Mouse (Mus musculus): ENCODE results near the gene Mcrip2.
A peak's percentile ranks its signal among the peaks of the same experiment; 100 is the strongest.

Gene Mcrip2

DNA sequence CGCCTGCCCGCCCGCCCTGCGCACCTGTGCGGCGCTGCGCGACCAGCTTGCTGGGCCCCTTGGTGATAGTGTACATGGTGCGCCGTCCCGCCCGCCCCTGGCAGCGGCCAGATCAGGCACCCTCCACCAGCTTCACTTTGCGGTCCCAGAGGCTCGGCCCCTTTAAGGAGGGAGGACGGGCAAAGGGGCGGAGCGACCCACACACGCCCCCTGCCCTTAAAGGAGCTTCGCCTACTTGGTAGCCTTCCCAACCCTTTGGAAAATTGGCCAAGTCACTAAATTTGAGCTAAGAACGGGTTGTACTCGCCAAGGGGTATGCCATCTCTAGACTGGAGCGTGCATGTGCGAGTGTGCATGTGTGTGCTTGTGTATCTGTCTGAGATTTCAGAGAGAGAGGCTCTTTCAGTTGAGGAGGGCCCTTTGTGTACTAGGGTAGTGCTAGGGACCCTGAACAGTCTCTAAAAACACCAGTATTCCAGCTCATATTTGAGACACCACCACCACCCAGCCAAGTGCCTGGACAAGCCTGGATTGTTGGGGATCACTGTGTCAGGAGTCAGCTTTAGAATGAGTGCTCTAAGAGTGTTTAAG, at the start of gene Mcrip2:
TSS of gene Mcrip2 (minus strand) at position 164 of the 591 bp plus-strand sequence.
- peak; percentile 90 for DNase-seq

DNA sequence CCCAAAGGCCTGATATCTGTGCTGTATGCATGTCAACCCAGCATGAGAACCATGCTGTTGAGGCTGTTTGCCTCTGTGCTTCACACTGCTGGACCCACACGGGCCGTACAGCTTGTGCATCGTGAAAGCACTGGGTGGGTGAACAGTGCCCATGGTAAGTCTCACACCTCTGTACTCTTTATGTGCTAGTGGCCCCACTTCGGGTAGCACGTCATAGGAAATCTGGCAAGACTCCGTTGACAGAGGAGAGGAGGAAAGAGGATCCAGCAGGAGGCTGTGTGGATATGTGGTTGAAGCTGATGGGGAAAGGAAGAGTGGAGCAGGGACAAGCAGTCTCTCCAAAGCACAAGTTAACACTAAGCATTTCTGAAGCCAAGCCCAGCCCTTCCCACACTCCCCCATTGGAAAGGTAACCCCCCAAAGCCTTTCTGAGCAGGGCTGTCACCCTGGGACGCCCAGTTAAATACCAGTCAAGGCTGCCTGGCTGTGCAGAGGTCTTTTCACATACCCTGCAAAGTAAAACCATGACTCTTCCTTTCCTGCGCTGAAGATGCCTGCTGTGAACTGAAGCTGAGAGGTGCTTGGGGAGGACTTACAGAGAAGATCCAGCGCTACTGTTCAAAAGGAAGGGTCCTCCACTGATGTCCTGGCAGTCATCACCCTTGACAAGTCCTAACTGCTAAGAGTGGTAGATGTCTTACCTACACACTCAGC, 49.6 kb upstream of the Mcrip2 start:
- no peak for DNase-seq

DNA sequence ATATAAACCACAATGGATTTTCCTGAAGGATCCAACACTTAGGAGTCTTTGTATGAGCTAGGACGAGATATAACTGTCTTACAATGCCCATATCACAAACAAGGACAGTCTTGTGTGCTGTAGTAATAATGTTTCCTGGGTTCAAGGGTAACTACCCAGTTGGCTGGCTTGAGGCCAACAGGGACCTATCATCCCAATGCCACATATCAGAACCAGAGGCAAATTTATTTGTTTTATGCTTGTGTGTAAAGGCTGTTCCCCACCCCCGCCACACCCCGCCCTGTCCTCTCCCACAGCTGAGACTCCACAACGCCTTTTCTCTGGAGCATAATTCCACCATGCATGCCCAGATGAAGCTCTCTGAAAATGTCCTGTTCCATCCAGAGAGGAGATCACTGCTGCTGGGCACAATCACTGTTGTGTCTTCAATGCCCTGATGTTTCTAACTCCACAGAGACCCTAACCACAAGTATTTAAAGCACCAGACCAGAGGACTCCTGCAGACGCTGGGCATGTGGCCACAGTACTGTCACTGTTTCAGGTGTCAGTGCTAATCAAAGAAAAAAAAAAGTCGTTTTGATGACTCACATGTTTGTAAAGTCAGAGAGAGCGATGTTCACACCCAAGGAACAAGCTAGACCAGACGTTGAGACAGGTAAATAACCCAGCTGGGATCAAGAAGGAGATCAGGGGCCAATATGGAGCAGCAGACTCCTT, 48.5 kb upstream of the Mcrip2 start:
- DNase-seq: no peak

DNA sequence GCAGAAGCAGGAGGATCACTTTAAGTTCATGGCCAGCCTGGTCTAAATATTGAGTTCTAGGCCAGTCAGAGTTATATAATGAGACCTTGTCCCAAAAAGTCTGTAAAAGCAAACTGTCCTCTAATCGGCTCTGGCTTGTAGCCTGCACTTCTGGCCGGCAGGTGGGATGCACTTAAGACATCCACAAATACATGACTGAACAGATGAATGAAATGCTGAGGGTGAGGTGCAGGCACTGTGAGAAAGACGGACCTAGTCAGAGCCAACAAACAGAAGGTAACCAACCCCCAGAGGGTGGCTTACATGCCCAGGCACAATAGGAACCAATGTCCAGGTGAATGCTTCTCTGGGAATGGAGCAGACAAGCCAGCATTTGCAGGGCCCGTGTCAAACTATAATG, 45.7 kb upstream of the Mcrip2 start:
- DNase-seq: no peak

DNA sequence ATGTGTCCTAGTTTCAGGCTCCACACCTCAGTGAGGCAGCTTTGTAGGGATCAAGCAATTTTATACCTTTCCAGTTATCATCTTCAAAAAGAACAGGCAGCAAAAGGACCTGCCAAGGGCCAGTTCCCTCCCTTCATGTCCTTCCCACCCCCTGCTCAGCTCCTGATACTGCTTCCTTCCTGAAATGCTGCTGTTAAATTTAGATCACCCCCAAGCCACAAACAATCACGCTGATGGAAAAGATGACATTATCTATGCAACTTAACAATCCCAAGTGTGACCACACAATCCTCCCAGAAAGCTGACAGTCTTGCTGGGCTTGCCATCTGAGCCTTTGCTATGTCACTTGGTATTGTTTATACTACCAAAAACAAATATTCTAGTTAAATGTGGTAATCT, 45.3 kb upstream of the Mcrip2 start:
- DNase-seq: no peak

DNA sequence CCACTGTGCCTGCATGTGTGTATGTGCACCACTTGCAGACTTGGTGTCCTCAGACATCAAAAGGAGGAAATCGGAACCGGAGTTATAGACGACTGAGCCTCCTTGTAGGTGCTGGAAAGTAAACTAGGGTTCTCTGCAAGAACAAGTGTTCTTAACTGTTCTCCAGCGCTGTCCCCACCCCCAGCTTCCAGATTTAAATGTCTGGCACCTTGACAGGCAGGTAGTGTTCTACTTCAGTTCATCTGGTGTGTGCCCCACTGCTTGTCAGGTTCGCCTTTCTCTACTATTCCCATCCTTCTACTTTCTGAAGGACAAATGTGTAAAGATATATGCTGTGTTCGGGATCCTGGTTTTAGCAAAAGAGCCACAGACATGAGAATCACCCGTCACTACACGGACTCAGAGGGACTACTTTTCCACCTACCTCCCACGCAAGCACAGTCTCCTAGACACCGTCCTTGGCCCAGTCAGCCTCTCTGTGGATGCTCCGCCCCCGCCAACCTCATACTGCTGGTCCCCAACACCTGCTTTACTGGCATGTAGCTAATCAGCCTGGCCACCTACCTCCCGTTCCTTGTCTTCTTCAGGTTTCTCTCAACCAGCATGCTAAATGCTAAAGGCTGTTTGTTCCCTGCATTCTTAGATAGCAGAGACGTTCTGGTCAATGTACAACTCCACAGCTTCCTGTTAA, 44.8 kb upstream of the Mcrip2 start:
- DNase-seq: no peak

DNA sequence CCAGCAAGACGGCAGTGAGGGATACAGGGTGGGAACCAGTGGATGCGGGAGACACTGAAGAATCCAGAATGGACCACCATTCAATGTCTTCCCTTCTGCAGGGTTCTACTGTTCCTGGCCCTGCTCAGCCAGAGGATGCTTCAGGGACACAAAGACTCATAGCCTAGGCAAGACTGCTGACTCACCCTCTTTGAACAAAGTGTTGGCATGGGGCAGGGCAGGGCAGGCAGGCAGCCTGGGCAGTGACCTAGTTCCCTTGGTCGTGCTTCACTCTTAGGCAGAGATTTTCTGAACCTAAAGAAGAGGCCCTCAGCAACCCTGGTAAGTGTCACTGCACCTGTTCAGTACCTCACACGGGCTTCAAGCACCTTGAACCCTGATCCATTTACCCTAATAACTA, 43.3 kb upstream of the Mcrip2 start:
- DNase-seq: no peak

DNA sequence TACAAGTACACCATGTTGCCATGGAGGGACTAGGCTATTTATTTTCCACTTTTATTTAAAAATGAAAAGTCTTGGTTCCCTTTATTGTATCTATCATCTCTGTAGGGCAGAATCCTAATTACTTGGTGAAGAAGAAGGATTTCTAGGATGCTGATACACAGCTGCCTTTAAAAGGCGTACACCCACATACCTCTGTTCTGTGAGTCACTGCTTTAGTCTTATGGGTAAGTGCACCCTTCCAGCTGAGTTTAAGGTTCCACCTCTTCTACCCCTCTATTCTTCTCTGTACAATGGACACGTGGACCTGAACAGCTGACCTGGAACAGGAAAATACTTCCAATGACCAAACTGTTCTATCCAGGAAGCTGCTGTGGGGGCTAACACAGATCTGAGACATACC, 39.1 kb upstream of the Mcrip2 start:
- DNase-seq: no peak

DNA sequence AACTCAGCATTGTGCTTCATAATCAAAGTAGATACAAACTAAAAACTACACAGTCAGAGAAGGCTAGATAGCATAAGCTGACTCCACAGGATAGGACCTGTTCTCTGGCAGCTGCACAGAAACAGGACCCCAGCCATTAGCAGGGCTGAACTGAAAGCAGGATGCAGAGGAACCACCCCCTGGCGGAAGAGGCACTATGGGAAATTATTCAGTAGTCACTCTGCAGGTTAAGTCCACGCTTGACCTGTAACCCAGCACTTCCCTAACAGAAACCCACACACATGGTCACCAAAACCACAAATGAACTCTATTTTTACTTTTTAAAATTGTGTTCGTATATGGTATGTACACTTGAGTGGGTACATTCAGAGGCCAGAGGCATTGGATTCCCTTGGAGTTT, 34.5 kb upstream of the Mcrip2 start:
- DNase-seq: no peak

DNA sequence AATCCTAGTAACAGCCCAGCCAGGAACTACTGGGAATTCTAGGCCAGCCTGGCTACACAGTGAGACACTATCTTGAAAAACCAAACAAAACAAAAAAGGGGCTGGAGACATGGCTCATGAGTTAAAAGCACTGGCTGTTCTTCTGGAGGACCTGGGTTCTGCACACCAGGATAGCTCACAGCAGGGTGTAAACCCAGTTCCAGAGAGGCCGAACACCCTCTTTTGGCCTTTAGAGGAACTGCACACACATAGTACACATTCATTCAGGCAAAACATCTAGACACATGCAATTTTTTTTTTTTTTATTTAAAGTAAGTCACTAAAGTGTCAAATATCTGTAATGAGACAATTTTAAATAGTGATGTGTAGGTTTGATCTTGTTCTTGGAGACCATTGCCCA, 31.6 kb upstream of the Mcrip2 start:
- no peak for DNase-seq

DNA sequence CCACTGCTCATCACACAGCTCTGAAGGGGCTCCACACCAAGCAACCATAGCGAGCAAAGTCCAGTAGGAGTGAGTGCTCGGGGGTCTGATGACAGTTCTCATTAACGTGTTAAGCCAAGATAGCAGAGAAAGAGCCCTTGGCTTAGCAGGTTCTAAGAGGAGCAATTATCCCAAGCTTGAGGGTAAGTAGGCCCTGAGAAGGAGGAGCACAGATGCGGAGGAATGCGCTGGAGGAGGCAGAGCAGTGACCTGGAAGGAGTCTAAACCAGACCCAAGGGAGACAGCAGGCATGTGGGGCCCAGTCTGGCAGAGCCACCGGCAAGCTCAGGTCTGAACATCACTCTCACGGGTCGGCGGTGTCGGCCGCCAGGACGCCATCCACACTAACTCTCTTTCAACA, 27.3 kb upstream of the Mcrip2 start:
- no peak for DNase-seq

DNA sequence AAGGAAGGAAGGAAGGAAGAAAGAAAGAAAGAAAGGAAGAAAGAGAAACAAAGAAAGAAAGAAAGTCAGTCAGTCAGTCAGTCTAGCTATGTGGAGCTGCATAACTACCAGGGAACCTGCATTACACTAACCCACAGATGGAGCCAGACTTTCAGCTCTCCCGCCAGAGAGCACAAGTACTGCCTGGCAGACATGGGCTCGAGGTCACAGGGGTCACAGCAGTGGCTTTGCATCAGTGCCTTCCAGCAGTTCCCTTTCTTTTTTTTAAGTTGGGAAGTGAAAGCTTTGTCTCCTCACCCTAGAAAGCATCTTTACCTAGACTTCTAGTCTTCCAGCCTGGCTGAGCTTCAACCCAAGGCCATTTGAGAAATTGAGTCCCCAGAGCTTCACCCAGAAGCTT, 26.9 kb upstream of the Mcrip2 start:
- DNase-seq: no peak

DNA sequence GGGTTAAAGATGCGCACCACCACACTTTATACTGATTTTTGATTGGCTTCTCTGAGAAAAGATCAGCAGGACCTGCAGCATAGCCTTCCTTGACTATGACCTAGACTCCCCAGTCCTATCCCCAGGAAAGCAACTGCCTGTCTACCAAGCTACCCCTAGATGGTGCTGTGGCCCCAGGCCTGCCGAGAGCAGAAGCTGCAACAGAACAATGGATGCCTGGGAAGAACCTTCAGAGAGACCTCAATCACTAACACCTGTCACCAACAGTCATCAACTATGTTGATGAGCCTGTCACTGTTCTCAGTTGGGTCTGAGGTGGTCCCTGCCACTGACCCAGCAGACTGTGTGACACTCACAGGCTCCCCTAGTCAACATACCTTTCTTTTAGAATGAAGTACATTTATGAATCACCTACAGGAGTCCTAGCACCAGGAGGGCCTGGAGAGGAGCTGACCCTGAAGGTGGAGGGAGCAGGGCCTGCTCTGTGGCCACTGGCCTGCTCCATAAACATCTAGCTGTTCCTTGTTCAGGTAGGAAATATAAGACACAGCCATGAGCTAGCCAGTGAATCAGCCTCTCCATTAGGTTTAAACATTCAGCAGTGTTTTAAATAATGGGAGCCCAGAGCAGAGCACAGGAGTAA, 25.5 kb upstream of the Mcrip2 start:
- peak; percentile 82 for DNase-seq

DNA sequence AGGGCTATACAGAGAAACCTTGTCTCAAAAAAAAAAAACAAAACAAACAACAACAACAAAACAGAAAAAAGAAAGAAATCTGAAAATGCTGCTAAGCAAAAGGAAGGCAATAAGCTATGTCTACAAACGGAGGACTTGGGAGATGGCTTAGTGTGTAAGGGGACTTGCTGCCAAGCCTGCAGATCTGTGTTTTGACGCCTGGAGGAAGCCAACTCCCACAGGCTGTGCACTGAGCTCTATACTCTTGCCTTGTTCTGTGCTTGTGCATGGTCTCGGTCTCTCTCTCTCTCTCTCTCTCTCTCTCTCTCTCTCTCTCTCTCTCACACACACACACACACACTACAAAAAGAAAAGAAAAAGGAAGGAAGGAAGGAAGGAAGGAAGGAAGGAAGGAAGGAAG, 20.3 kb upstream of the Mcrip2 start:
- DNase-seq: no peak

DNA sequence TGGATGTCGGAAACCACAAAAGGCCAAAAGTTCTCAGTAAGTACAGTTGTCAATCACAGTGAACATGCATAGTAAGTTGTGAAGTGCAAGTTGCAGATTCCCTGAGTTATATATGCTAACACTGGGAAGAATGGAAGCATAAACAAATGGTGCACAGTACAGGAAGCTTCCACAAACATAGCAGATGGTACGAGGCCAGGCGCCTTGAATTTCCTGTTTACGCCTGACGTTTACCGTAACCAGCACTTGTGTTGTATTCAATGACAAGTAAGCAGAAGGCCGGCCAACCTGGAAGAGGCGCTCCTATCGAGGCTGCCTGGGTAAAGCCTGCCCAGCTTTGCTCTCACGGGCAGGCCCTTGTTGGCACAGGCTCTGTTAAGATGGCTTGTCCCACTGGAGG, 18.9 kb upstream of the Mcrip2 start:
- DNase-seq: no peak

DNA sequence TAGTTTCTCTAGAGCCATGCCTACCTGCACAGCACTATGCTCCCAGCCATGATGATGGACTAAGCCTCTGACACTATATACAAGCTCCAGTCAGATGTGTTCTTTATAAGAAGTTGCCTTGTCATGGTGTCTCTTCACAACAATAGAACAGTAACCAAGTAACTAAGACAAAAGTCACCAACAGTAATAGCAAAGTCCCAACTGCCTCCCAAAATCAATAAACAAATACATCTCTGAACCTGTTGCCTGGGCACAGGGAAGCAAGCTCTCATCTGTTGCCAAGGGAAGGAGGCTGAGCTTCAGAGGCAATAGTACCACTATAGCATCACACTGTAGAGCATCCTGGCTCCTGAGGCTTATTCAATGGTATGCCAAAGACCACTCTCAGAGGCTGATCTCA, 18.2 kb upstream of the Mcrip2 start:
- no peak for DNase-seq

DNA sequence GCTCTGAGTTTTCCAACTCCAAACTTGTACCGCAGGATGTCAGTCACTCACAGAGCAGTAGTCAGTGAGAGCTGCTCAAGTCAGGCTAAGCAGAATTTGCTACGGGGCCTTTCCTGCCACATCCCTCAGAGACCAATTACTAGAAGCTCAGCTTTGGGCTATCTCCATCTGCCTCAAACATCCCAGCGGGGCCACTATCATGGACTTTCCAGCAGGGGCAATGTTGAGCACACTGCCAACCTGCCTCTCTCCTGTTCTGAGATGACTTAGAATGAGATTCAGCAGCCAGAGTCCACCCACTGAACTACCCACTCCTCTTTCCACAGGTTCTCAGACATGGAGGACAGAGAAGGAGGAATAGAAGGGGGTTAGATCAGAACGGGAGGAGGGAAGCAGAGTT, 17.1 kb upstream of the Mcrip2 start:
- peak; percentile 55 for DNase-seq

DNA sequence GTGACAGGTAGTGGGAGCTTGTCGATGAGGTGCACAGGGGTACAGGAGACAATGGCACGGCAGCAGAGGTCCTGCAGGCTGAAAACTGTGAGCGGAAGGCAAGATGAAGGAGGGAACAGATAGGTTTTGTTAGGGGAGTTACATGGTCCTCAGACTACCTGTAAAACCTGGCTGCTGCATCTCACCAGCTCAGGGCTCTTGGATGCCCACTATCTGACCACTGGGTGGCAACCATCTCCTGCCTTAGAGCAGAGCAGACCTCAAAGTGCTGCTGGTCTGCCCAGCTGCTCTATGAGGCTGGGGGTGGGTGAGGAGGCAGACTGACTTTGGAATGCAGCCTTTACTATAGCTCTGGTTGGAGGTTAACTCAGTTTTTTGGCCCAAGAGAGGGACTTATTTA, 15.3 kb upstream of the Mcrip2 start:
- no peak for DNase-seq

DNA sequence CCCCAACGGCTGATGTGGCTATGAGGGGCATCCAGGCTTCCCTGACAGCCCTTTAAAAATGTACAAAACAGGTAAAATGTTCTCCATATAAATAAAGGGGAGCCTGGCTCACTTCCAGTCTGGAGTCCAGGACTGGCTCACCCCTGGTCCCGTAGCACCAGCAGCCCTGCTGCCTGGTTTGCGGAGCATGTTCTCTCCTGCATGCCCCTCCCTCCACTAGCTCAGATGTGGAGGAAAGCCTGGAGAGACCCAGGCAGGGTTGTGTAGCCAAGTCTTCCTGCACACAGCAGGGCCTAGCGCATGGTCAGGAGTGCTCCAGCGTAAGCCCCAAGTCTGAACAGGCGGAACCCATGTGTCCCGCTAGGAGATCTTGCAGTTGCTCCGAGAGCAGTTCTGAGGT, 14.7 kb upstream of the Mcrip2 start:
- no peak for DNase-seq

DNA sequence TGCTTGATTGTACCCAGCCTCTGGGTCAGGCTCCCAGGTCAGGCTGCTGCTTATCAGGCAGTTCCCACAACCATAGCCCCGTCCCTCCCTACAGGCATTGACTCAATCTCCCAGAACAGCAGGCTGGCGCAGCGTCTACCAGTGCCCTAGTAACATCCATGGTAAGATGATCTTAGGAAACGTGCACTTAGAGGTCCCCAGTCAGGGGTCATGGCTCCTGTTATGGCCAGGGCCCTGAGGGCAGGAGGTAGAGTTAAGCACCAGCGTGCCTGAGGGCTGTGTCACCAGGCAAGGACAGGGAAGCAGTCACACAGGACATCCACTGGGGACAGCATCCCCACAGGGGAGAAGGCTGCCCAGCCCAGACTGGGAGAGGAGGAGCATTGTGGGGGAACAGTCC, 13.7 kb upstream of the Mcrip2 start:
- no peak for DNase-seq

DNA sequence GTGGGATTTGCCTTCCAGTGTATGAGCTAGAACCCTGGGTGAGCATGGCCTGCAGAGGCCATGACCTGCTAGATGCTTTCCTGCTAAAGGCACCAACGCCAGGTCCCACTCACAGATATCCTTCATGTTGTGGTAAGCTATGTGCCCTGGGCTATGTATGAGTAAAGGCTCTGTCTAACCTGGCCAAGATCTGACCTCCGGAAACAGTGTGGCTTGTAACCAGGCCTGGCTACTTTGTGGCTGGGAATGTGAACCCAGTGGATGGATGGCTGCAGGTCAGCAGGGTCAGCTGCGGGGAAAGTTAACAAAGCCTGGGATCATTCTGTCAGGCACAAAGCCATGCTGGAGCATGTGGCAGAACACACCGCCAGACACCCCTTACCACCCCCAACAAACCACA, 13.1 kb upstream of the Mcrip2 start:
- peak; percentile 62 for DNase-seq

DNA sequence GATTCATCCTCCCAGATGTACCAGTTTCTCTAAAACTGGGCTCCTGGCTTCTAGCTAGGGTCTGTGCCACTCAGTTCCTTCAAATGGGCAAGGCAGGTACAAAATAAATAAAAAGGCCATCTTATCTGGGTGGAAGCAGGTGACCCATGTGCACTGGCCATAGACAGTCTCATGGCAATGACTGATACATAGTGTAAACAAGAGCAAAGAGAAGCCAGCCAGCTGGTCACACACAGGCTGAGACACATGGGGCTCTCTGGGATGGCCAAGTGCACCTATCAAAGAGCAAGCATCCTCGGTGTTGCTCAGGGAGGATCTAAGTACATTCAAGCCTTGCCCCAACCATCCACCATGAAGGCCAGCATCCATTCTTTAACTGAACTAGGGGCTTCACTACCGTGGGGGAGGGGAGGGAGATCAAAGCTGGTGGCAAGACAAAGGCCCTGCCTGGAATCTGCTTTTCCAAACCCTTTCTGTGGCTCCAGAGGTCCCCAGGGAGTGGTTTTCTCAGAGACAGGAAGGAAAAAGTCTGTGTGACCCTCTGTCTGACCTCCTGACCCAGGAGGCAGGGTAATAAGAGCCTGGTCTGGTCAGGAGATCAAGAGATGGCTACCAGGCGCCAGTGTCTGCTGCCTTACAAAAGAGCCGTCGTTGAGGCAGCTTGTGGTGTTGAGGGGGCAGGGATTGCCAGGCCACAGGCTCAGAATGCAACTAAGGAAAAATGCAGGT, 12.5 kb upstream of the Mcrip2 start:
- peak; percentile 86 for DNase-seq
